Mouse (Mus musculus): ENCODE data around the gene Olfr448. TPM values are rescaled to one million over a fixed set of nuclear protein-coding genes. Genes with fewer than 3 reads are reported as not detected.

Gene Olfr448
- 0.58 TPM in 1 of 2 replicates, not detected in the other for total RNA-seq (2015; ENCODE audit: low replicate concordance)
- total RNA-seq (2017; ENCODE audit: low replicate concordance) = not detected in 2 replicates

DNA sequence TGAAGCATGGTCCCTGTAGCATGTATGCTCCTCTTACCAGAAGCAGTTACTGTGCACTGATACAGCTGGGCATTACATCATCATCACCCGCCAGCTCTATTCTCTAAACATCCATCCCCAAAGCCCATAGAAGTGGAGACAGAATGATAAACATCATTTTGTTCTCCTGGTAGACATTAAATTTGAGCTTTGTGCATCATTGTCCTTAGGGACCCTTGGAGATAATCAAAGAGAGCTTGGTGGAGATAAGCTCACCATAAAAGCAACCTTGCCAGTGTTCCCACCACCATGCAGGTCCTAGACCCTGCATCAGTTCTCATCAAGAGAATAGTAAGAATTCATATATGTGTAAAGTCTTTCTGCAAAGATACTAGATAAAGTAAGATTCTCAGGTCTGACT is at the start of gene Olfr448:
TSS of gene Olfr448 (plus strand) at position 301 of the 400 bp plus-strand sequence.
- no peak for ATAC-seq (replicated peaks; ENCODE audit: low FRiP score, poor library complexity, severe bottlenecking)

DNA sequence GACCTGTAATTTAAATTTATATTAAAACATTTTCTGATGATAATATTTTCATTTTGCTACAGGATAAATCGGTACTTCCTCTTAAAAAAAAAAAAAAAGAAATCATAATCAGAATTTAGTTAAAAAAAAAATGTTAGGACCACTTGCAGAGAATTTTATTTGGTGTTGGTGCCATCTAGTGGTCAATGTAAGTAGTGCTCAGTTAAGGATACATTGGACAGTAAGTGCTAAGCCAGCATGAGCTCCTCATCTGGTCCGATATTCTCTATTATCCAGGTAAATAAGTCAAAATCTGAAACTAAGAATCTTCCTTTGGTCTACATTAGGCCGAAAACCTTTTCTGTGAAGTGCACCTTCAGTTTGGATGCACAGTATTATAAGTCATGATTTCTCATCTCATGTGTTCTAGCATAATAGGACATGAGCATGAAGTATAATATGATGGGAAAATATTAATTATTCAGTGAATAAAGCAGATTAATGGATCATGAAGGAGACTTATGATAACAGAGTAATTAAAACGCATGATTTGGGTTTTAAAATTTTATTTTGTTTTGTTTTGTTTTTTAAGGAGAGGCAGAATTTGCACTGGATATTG is 29.9 kb upstream of the Olfr448 start:
- ATAC-seq (replicated peaks; ENCODE audit: low FRiP score, poor library complexity, severe bottlenecking) = no peak

DNA sequence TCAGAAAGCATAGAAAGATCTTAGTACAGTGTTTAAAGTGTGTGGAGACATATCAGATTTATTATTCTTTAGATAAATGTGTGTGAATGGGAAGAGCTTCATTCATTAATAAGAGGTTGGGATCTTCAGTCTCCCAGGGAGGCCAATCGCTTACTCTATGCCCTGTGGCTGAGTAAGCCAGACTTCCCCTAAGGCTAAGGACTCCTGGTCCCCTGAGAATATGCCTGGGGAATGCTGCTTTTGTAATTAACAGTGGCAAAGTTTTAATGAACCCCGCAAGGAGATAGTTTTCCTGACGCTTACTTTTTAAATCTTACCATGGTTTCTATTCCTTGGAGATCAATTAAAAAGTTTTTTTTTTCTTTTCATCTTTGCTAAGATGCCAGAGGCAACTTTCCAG is 20.5 kb upstream of the Olfr448 start:
- no peak for ATAC-seq (replicated peaks; ENCODE audit: low FRiP score, poor library complexity, severe bottlenecking)

DNA sequence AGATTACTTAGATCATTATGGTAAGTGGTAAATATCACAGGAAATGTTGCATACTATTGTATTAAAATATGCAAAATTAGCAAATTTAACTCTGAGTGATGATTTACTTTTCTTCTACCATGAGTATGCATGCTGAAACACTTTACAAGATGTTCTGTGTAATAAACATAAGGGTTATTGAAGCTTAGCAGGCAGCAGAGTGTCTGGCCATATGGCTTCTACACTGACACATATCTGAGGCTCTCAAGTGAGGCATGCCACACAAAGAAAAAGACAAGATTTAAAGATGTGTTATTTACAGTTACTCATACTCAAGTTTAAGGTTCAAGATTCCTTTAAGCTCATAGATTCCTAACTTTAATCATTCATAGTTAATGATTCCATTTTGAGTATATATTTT is 13.9 kb upstream of the Olfr448 start:
- no peak for ATAC-seq (replicated peaks; ENCODE audit: low FRiP score, poor library complexity, severe bottlenecking)

DNA sequence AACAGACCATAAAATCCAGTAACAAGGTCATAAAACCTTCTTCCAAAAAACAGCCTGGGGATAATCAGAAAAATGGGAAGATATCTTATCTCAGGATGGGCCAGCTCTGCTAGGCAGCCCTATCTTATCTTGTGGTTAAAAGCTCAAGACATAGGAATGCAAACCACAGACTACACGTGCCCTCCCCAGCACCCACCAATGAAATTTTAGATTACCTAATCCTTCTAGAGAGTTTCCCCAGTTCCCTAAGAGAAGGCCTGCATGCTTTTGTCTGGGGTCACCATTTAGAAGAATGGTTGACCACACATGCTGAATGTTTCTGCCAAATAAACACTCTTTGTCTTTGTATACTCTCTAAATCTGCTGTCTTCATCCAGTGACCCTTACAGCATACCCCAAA is 10.1 kb downstream of the Olfr448 start:
- no peak for ATAC-seq (replicated peaks; ENCODE audit: low FRiP score, poor library complexity, severe bottlenecking)

DNA sequence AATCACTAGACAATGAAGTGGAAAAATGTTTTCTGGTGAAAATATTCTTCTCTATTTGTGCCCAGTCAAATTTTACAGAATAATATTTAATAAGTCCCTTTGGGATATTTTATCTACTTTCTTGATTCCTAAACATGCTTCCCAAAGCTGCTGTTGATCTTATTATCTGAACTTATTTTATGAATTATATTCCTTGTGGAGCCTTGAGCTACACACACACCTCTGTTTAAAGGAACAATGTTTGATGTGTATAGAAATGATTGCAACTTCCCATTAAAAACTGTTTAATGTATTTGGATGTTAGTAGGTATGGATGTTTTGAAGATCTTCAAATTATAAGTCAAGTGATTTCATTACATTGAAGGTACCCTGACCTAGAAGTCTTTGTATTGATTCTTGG is 18.3 kb downstream of the Olfr448 start, which contains the start of gene Olfr447:
TSS of gene Olfr447 (plus strand) at position 301 of the 400 bp plus-strand sequence.
- ATAC-seq (replicated peaks; ENCODE audit: low FRiP score, poor library complexity, severe bottlenecking) = no peak

DNA sequence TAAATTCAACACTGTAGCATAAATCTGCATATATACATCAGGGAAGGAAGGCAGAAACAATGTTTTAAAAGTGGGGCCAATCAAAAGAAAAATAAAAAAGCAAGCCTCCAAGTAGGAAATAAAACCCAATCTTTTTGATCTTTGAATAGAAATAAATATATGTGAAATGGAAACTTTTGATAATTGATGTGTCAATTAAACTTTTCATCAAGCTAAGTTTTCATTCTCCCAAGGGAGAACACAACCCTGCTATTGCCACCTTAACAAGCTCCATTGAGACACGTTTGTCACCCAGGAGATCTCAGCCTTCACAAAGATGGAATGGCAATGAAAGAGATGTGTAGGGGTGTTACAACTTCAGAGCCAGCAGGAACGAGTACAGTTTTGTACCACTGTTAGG is 30.8 kb downstream of the Olfr448 start, which contains the start of gene Olfr446:
TSS of gene Olfr446 (plus strand) at position 301 of the 400 bp plus-strand sequence.
- no peak for ATAC-seq (replicated peaks; ENCODE audit: low FRiP score, poor library complexity, severe bottlenecking)

Other genes starting within 250 kb of the Olfr448 start
- not detected in 2 replicates for gene Tcaf2, start 245.2 kb upstream of the Olfr448 start, total RNA-seq (2015; ENCODE audit: low replicate concordance)
- not detected in 2 replicates for gene Tcaf2, start 245.2 kb upstream of the Olfr448 start, total RNA-seq (2017; ENCODE audit: low replicate concordance)
- gene Tcaf1, start 180.4 kb upstream of the Olfr448 start, total RNA-seq (2015; ENCODE audit: low replicate concordance) = not detected in 2 replicates
- not detected in 2 replicates for gene Tcaf1, start 180.4 kb upstream of the Olfr448 start, total RNA-seq (2017; ENCODE audit: low replicate concordance)
- not detected in 2 replicates for gene Olfr453, start 151.1 kb upstream of the Olfr448 start, total RNA-seq (2015; ENCODE audit: low replicate concordance)
- not detected in 2 replicates for gene Olfr453, start 151.1 kb upstream of the Olfr448 start, total RNA-seq (2017; ENCODE audit: low replicate concordance)
- gene Olfr38, start 134.0 kb upstream of the Olfr448 start, total RNA-seq (2015; ENCODE audit: low replicate concordance) = not detected in 2 replicates
- not detected in 2 replicates for gene Olfr38, start 134.0 kb upstream of the Olfr448 start, total RNA-seq (2017; ENCODE audit: low replicate concordance)
- gene Olfr452, start 105.3 kb upstream of the Olfr448 start, total RNA-seq (2015; ENCODE audit: low replicate concordance) = not detected in 2 replicates
- gene Olfr452, start 105.3 kb upstream of the Olfr448 start, total RNA-seq (2017; ENCODE audit: low replicate concordance) = not detected in 2 replicates
- gene Olfr450, start 78.5 kb upstream of the Olfr448 start, total RNA-seq (2015; ENCODE audit: low replicate concordance) = not detected in 2 replicates
- gene Olfr450, start 78.5 kb upstream of the Olfr448 start, total RNA-seq (2017; ENCODE audit: low replicate concordance) = not detected in 2 replicates
- gene Olfr449, start 56.1 kb upstream of the Olfr448 start, total RNA-seq (2015; ENCODE audit: low replicate concordance) = not detected in 2 replicates
- not detected in 2 replicates for gene Olfr449, start 56.1 kb upstream of the Olfr448 start, total RNA-seq (2017; ENCODE audit: low replicate concordance)
- not detected in 2 replicates for gene Olfr447, start 18.4 kb downstream of the Olfr448 start, total RNA-seq (2015; ENCODE audit: low replicate concordance)
- not detected in 2 replicates for gene Olfr447, start 18.4 kb downstream of the Olfr448 start, total RNA-seq (2017; ENCODE audit: low replicate concordance)
- gene Olfr446, start 30.9 kb downstream of the Olfr448 start, total RNA-seq (2015; ENCODE audit: low replicate concordance) = not detected in 2 replicates
- not detected in 2 replicates for gene Olfr446, start 30.9 kb downstream of the Olfr448 start, total RNA-seq (2017; ENCODE audit: low replicate concordance)
- not detected in 2 replicates for gene Olfr444, start 58.6 kb downstream of the Olfr448 start, total RNA-seq (2015; ENCODE audit: low replicate concordance)
- gene Olfr444, start 58.6 kb downstream of the Olfr448 start, total RNA-seq (2017; ENCODE audit: low replicate concordance) = not detected in 2 replicates
- gene Olfr441, start 215.9 kb downstream of the Olfr448 start, total RNA-seq (2015; ENCODE audit: low replicate concordance) = not detected in 2 replicates
- not detected in 2 replicates for gene Olfr441, start 215.9 kb downstream of the Olfr448 start, total RNA-seq (2017; ENCODE audit: low replicate concordance)

All from erythroblast, adult 5-6 weeks (primary cell).